Mouse (Mus musculus) heart, embryonic 10.5 days (tissue): ENCODE results near the gene Kdm5b. TPM values are rescaled to one million over a fixed set of nuclear protein-coding genes. Genes with fewer than 3 reads are reported as not detected.

Experiments used
- DNase-seq: peaks from one replicate; pipeline ENCODE4 v3.0.0-alpha.2; 2017; ENCODE audit warnings: low spot score
- H3K27ac ChIP-seq: fragments of 300-500 bp; sonication (generic); 2 replicates; pipeline ENCODE4 v1.5.1; 2016; ENCODE audit warnings: mild to moderate bottlenecking
- H3K27me3 ChIP-seq: fragments of 300-500 bp; sonication (generic); 2 replicates; pipeline ENCODE4 v1.6.1; 2016; ENCODE audit warnings: mild to moderate bottlenecking; ENCODE audit not compliant: poor library complexity, insufficient read depth, severe bottlenecking
- H3K36me3 ChIP-seq: fragments of 300-500 bp; sonication (generic); 2 replicates; pipeline ENCODE4 v1.6.1; 2016; ENCODE audit warnings: mild to moderate bottlenecking, moderate library complexity
- H3K4me1 ChIP-seq: fragments of 300-500 bp; sonication (generic); 2 replicates; pipeline ENCODE4 v1.6.1; 2016; ENCODE audit warnings: mild to moderate bottlenecking
- H3K4me3 ChIP-seq: fragments of 300-500 bp; sonication (generic); 2 replicates; pipeline ENCODE4 v1.5.1; 2016; ENCODE audit warnings: mild to moderate bottlenecking, moderate library complexity
- H3K9me3 ChIP-seq: fragments of 300-500 bp; sonication (generic); 2 replicates; pipeline ENCODE4 v1.6.1; 2016; ENCODE audit warnings: mild to moderate bottlenecking, moderate library complexity
- WGBS: fragments of 180-500 bp; shearing (Covaris S2); methylation state at CpG from one replicate; pipeline ENCODE4 v1.1.7; 2016; 5-methylcytosine and 5-hydroxymethylcytosine counted together
- polyA plus RNA-seq: library from polyadenylated mRNA; unstranded; fragments of >200 nt; fragmentation: Nextera tagmentation; extraction: Ambion mirVana; gene quantifications from 2 replicates; pipeline ENCODE4 v1.2.1, GENCODE M21; 2016

The Kdm5b gene
- polyA plus RNA-seq, 1 experiment from 2014 or later: 42.5 TPM

GRCm38 (mm10) chr1:134573300-134573931 is 13.4 kb downstream of the Kdm5b start:
- WGBS: 63% methylated on average over 1 of the region's 1 CpGs
- Histone ChIP-seq H3K4me3 (no peak overlapping the region), H3K9me3 (no peaks in the 10 kb centered on the region), H3K36me3 (0 out of 2 replicates have a peak, but pooled peaks cover 3% of the 10 kb centered on the region), H3K27me3 (no peaks in the 10 kb centered on the region), H3K4me1 (peaks cover 7% of the 10 kb centered on the region; the same call in 1 of the 2 replicates), H3K27ac (no peak overlapping the region)
- no peak for DNase-seq

- no peak for DNase-seq
- Histone ChIP-seq H3K4me1 (peaks cover 7% of the 10 kb centered on the region; the same call in 1 of the 2 replicates), H3K27me3 (no peaks in the 10 kb centered on the region), H3K36me3 (0 out of 2 replicates have a peak, but pooled peaks cover 3% of the 10 kb centered on the region), H3K27ac (no peak overlapping the region), H3K9me3 (no peaks in the 10 kb centered on the region), H3K4me3 (no peak overlapping the region)
- WGBS: 73% methylated on average over 5 of the region's 5 CpGs
Observed at GRCm38 (mm10) chr1:134573932-134574315, 14.0 kb downstream of the Kdm5b start.

GRCm38 (mm10) chr1:134577384-134578120 is 17.6 kb downstream of the Kdm5b start:
- no peaks in the 10 kb centered on the region for H3K9me3 ChIP-seq
- WGBS: 85% methylated on average over 6 of the region's 6 CpGs
- 0 out of 2 replicates have a peak, but pooled peaks cover 4% of the 10 kb centered on the region for H3K4me1 ChIP-seq
- H3K4me3 ChIP-seq: no peak overlapping the region
- H3K36me3 ChIP-seq: 0 out of 2 replicates have a peak, but pooled peaks cover 3% of the 10 kb centered on the region
- no peak for DNase-seq
- no peak overlapping the region for H3K27ac ChIP-seq
- H3K27me3 ChIP-seq: no peaks in the 10 kb centered on the region

- DNase-seq: no peak
- 91% methylated on average over 2 of the region's 2 CpGs for WGBS
- no peak overlapping the region for H3K4me3 ChIP-seq
- H3K4me1 ChIP-seq: 0 out of 2 replicates have a peak, but pooled peaks cover 17% of the 10 kb centered on the region
- no peaks in the 10 kb centered on the region for H3K27me3 ChIP-seq
- no peaks in the 10 kb centered on the region for H3K9me3 ChIP-seq
- peaks cover 5% of the 10 kb centered on the region; the same call in 1 of the 2 replicates for H3K36me3 ChIP-seq
- no peak overlapping the region for H3K27ac ChIP-seq
Observed at GRCm38 (mm10) chr1:134580796-134581195, 20.8 kb downstream of the Kdm5b start.

- no peak overlapping the region for H3K4me3 ChIP-seq
- no peak for DNase-seq
- H3K27me3 ChIP-seq: no peaks in the 10 kb centered on the region
- 70% methylated on average over 3 of the region's 3 CpGs for WGBS
- H3K36me3 ChIP-seq: peaks cover 23% of the 10 kb centered on the region
- no peaks in the 10 kb centered on the region for H3K9me3 ChIP-seq
- no peak overlapping the region for H3K27ac ChIP-seq
- H3K4me1 ChIP-seq: 0 out of 2 replicates have a peak, but pooled peaks cover 17% of the 10 kb centered on the region
Observed at GRCm38 (mm10) chr1:134583560-134583959, 23.6 kb downstream of the Kdm5b start.

- DNase-seq: no peak
- H3K36me3 ChIP-seq: peaks cover 63% of the 10 kb centered on the region
- H3K4me3 ChIP-seq: no peak overlapping the region
- H3K9me3 ChIP-seq: no peaks in the 10 kb centered on the region
- no peaks in the 10 kb centered on the region for H3K4me1 ChIP-seq
- H3K27ac ChIP-seq: no peak overlapping the region
- no peaks in the 10 kb centered on the region for H3K27me3 ChIP-seq
Observed at GRCm38 (mm10) chr1:134589676-134590075, 29.7 kb downstream of the Kdm5b start.

- WGBS: 88% methylated on average over 2 of the region's 2 CpGs
- Histone ChIP-seq H3K4me3 (no peak overlapping the region), H3K36me3 (peaks cover 64% of the 10 kb centered on the region), H3K9me3 (no peaks in the 10 kb centered on the region), H3K27me3 (no peaks in the 10 kb centered on the region), H3K4me1 (no peaks in the 10 kb centered on the region), H3K27ac (no peak overlapping the region)
- no peak for DNase-seq
Observed at GRCm38 (mm10) chr1:134591773-134592172, 31.8 kb downstream of the Kdm5b start.

GRCm38 (mm10) chr1:134597339-134598054 is 37.5 kb downstream of the Kdm5b start:
- Histone ChIP-seq H3K9me3 (no peaks in the 10 kb centered on the region), H3K27ac (no peak overlapping the region), H3K27me3 (no peaks in the 10 kb centered on the region), H3K4me1 (0 out of 2 replicates have a peak, but pooled peaks cover 3% of the 10 kb centered on the region), H3K4me3 (no peak overlapping the region), H3K36me3 (peaks cover 77% of the 10 kb centered on the region)
- DNase-seq: no peak
- WGBS: 78% methylated on average over 9 of the region's 9 CpGs

- Histone ChIP-seq H3K9me3 (no peaks in the 10 kb centered on the region), H3K4me3 (no peak overlapping the region), H3K27me3 (no peaks in the 10 kb centered on the region), H3K27ac (no peak overlapping the region), H3K36me3 (peaks cover 89% of the 10 kb centered on the region), H3K4me1 (no peaks in the 10 kb centered on the region)
- 100% methylated on average over 2 of the region's 2 CpGs for WGBS
- DNase-seq: no peak
Observed at GRCm38 (mm10) chr1:134604086-134604485, 44.1 kb downstream of the Kdm5b start.

- no peaks in the 10 kb centered on the region for H3K9me3 ChIP-seq
- no peak overlapping the region for H3K4me3 ChIP-seq
- H3K27ac ChIP-seq: no peak overlapping the region
- no peak for DNase-seq
- H3K27me3 ChIP-seq: no peaks in the 10 kb centered on the region
- 87% methylated on average over 8 of the region's 8 CpGs for WGBS
- H3K4me1 ChIP-seq: no peaks in the 10 kb centered on the region
- H3K36me3 ChIP-seq: peaks cover 81% of the 10 kb centered on the region
Observed at GRCm38 (mm10) chr1:134605670-134606069, 45.7 kb downstream of the Kdm5b start.

GRCm38 (mm10) chr1:134606381-134606780 is 46.4 kb downstream of the Kdm5b start:
- H3K36me3 ChIP-seq: peaks cover 80% of the 10 kb centered on the region

GRCm38 (mm10) chr1:134607279-134607678 is 47.3 kb downstream of the Kdm5b start:
- Histone ChIP-seq H3K27me3 (no peaks in the 10 kb centered on the region), H3K4me1 (no peaks in the 10 kb centered on the region), H3K27ac (no peak overlapping the region), H3K36me3 (peaks cover 76% of the 10 kb centered on the region), H3K4me3 (no peak overlapping the region), H3K9me3 (no peaks in the 10 kb centered on the region)
- 87% methylated on average over 1 of the region's 1 CpGs for WGBS
- no peak for DNase-seq

More at GRCm38 (mm10) chr1:134606381-134606780, 46.4 kb downstream of the Kdm5b start:
- Histone ChIP-seq H3K27ac (no peak overlapping the region), H3K4me3 (no peak overlapping the region), H3K4me1 (no peaks in the 10 kb centered on the region), H3K9me3 (no peaks in the 10 kb centered on the region), H3K27me3 (no peaks in the 10 kb centered on the region)
- no peak for DNase-seq
- 91% methylated on average over 2 of the region's 2 CpGs for WGBS

GRCm38 (mm10) chr1:134609172-134609571 is 49.2 kb downstream of the Kdm5b start:
- Histone ChIP-seq H3K27ac (no peak overlapping the region), H3K4me3 (no peak overlapping the region), H3K4me1 (no peaks in the 10 kb centered on the region), H3K9me3 (no peaks in the 10 kb centered on the region), H3K36me3 (peaks cover 81% of the 10 kb centered on the region), H3K27me3 (no peaks in the 10 kb centered on the region)
- WGBS: 80% methylated on average over 4 of the region's 4 CpGs
- peak; percentile 65 for DNase-seq
